Mouse (Mus musculus) urinary bladder, postnatal 36 days (tissue): ENCODE measurements around the gene Usp48.
A peak's percentile ranks its signal among the peaks of the same experiment; 100 is the strongest.

Experiments used
- DNase-seq, 2 experiments: peaks; one replicate each; pipeline ENCODE4 v3.0.0; 2022; ENCODE audit warnings: low spot score in 2 of 2, mixed read lengths in 1 of 2

Usp48 gene

GRCm38 (mm10) chr4:137686303-137686702, 92.7 kb downstream of the Usp48 start:
- DNase-seq = no peak

DNA sequence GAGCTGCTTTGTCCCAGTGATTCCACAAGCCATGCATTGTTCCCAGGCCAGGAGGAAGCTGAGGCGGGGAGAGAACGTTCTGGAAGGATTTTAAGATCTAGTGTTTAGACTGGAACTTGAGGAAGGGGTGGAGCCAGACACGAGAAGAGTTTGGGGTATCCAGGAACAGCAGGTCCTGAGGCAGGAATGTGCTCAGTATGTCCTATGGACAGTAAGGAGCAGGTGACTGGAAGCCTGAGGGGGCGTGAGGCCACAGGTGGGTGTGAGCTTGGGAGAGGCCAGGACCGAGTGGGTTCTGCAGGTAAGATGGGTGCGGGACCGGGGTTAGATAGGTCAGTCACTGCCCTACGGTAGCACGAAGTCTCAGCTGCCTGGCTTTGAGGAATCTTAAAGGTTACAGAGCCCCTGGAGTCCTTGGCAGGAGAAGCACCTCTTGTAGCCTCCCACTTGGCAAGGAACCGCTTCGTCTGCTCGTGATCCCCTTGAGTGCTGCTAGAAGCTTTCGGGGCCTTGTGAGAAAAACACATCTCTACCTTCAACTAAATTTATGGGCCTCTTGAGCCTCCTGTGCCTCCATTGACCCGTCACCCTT, 93.8 kb downstream of the Usp48 start:
- no peak for DNase-seq

- DNase-seq = no peak
These were observed 98.8 kb downstream of the Usp48 start for GRCm38 (mm10) chr4:137692107-137692902.

DNA sequence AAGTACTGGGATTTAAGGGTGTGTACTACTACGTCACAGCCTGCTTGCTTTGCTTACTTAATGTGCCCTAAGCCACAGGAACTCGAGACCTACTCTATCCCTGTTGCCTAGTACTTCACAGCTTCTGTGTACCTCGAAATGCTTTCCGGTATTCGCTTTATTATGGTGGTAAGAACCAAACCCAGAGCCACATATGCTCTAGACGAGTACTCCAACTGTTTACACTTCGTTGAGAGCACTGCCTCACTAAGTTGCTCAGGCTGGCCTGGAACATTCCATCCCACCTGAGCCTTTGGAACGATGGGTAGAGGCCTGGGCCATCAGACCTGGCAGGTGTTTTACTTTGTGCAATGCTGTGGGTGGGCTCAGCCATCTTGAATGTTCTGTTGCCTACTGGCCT, 101.7 kb downstream of the Usp48 start:
- DNase-seq = no peak

- no peak for DNase-seq
These were observed 102.3 kb downstream of the Usp48 start for GRCm38 (mm10) chr4:137695900-137696299.

GRCm38 (mm10) chr4:137697156-137697885, 103.8 kb downstream of the Usp48 start:
- DNase-seq = no peak

GRCm38 (mm10) chr4:137698076-137698985, 104.8 kb downstream of the Usp48 start:
- DNase-seq = peak; percentile 24 to 62

DNA sequence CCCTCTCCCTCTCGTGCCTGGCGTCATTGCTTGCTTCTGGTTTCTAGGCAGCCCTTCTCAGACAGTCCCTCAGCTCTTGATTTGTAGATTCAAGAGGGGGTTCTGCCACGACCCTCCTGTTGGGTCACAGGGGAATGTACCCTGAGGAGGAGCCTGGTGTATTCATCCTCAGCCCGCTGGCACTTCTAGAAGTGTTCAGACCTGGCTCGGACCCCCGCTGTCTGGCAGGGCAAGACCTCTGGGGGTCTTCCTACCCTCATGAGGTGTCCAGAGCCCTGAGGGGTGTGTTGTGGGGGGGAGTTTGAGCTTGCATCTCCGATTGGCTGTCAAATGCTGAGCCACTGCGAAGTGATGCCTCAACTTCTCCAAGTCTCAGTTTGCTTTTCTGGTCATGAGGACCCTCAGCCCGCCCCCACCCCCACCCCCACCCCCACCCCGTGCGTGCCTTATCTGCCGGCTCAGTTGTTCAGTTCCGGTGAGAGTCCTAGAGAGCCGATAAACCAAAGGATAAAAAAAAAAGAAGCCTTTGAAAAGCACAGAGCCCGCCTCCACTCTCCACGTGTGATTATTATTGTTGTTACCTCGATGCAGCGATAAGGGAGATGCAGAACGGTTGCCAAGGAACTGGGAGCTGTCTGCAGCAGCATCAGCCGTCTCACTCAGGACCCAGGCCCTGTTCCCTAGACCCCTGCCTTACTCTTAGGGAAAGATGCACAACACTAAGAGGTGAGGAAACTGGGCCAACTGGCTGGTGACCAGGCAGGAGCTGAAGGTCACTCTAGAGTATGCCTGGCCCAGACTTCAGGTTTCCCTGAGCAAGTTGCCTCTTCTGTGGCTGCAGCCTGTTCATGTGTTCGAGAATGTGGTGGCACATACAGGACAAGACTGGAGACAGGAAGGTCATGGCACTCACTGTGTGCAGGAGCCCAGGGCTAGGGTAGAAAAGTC, 106.0 kb downstream of the Usp48 start:
- no peak for DNase-seq

DNA sequence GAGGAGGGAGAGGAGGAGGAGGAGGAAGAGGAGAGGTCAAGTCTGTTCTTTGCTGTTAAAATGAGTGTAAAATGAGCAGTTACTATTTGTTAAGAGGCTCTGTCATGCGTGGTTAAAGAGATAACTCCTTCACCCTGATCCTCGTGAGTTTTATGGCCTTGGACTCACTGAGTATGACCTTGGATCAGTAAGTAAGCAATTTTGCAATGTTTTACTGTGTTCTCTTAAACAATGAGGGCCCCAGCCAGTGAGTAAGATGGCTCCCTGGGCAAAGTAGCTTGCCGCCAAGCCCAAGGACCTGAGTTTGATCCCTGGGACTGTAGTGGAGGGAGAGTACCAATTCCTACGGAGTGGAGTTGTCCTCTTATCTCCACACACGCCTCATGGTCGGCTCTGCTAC, 107.4 kb downstream of the Usp48 start:
- no peak for DNase-seq

- no peak for DNase-seq
These were observed 109.5 kb downstream of the Usp48 start for GRCm38 (mm10) chr4:137703077-137703476.

GRCm38 (mm10) chr4:137704561-137704960, 111.0 kb downstream of the Usp48 start:
- DNase-seq = no peak

DNA sequence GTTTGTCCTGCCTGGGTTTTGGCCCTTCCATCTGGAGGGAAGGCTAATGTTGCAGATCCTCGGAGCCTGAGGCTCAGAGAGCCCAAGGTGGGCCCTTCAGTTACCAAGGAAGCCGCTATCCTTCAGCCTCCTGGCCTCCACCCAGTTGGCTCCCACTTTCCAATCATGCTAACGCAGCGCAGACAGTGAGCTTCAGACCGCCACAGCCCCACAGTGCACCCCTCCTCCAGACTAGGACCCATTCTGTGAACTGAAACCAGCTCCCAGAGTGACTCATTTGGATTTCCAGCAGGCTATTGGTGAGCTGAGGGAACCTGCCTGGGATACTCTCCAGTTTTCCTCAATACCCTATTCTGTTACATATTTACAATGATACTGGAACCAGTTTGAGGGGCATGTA, 111.8 kb downstream of the Usp48 start:
- no peak for DNase-seq

DNA sequence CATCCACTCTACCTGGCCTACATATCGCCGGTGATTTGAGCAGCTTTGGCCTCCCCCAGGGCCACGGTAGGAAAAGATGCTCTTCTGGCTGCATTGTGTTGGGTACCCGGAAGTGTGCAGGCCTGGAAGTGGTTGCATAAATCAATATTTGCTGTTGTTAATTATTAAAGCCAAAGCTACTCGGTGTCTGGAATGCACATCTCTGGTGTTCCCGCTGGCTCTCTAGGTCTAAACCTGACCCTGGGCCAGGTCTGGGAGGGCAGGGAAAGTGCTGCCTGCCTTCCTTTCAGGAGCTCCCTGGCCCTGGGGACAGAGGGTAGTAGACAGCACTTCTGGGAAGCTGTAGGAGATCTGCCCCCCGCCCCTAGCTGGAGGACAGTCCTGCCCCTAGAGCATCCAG, 113.0 kb downstream of the Usp48 start:
- DNase-seq = no peak

DNA sequence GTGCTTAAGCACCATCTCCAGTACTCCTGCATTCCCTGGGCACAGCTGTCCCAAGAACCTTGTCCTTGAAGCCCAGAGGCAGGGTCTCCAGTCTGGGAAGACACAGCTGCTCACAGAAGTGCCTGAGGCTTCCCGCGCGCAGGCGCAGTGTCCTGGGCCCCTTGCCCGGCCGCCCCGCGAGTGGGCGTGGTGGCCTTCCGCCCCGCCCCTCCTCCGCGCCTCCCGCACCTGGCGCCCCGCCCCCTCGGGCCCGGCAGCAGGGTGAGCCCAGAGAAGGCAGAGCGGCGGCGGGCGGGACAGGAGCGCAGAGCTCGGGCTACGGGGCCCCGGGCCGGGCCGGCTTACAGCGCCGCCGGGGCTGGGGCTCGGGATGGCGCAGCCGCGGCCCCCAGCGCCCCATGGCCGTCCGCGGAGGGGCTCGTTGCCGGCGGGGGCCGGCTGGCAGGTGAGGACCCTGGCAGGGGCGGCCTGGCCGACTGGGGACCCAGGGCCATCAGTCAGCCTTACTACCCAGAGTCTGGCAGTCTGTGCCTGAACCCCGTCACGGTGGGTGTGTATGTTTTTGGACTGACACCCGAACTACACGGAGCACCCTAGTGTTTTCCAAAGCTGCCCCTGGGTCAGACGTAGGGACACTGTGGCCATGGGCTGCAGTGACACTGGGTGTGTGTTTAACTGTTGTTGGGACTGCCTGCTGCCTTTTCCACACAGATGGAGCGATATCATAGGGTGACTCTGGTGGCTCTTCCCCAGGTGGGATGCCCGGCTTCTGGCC, 113.8 kb downstream of the Usp48 start:
- peak; percentile 87 to 88 for DNase-seq
